Mouse (Mus musculus) forebrain, embryonic 13.5 days (tissue): ENCODE measurements at regions not wholly inside any gene's neighbourhood (a gene's known extent, or its start where the extent isn't known, plus 50 kb on each side); places are given as distances from the start of the nearest gene placed in this dataset.

ENCODE experiments used
- ATAC-seq: fragments of 200-750 bp; cut with Nextera tagmentation; 2 replicates; pipeline ENCODE4 v1.8.0; 2017
- H3K27ac ChIP-seq: fragments of 300-500 bp; sonication (generic); 2 replicates; pipeline ENCODE4 v1.5.1; 2015; ENCODE audit warnings: inconsistent platforms, mild to moderate bottlenecking, moderate library complexity
- H3K27me3 ChIP-seq: fragments of 300-500 bp; sonication (generic); 2 replicates; pipeline ENCODE4 v1.6.1; 2015; ENCODE audit warnings: mild to moderate bottlenecking, inconsistent platforms
- H3K36me3 ChIP-seq: fragments of 300-500 bp; sonication (generic); 2 replicates; pipeline ENCODE4 v1.6.1; 2015; ENCODE audit warnings: mild to moderate bottlenecking, inconsistent platforms; ENCODE audit not compliant: poor library complexity, severe bottlenecking
- H3K4me1 ChIP-seq: fragments of 300-500 bp; sonication (generic); 2 replicates; pipeline ENCODE4 v1.6.1; 2015; ENCODE audit warnings: inconsistent platforms
- H3K4me2 ChIP-seq: fragments of 300-500 bp; sonication (generic); 2 replicates; pipeline ENCODE4 v1.6.1; 2015; ENCODE audit warnings: inconsistent platforms, mild to moderate bottlenecking, moderate library complexity
- H3K4me3 ChIP-seq: fragments of 300-500 bp; sonication (generic); 2 replicates; pipeline ENCODE4 v1.5.1; 2015; ENCODE audit warnings: mild to moderate bottlenecking, inconsistent platforms
- H3K9ac ChIP-seq: fragments of 300-500 bp; sonication (generic); 2 replicates; pipeline ENCODE4 v1.6.1; 2015; ENCODE audit warnings: mild to moderate bottlenecking, inconsistent platforms
- H3K9me3 ChIP-seq: fragments of 300-500 bp; sonication (generic); replicated peaks from 2 replicates; pipeline ENCODE4 v1.6.1; 2016; ENCODE audit warnings: inconsistent platforms
- WGBS: fragments of 180-500 bp; shearing (Covaris S2); methylation state at CpG from one replicate; pipeline ENCODE4 v1.1.7; 2015; 5-methylcytosine and 5-hydroxymethylcytosine counted together

- H3K27me3 ChIP-seq: peaks cover 15% of the 10 kb centered on the region; the same call in 1 of the 2 replicates
- H3K4me1 ChIP-seq: peaks cover 24% of the 10 kb centered on the region
- H3K9ac ChIP-seq: no peak overlapping the region
- no peak overlapping the region for H3K27ac ChIP-seq
- ATAC-seq: no peak
- 69% methylated on average over 1 of the region's 1 CpGs for WGBS
- H3K4me2 ChIP-seq: no peak overlapping the region
- H3K36me3 ChIP-seq: no peaks in the 10 kb centered on the region
- H3K9me3 ChIP-seq: no peaks in the 10 kb centered on the region
- H3K4me3 ChIP-seq: no peak overlapping the region
Observed at GRCm38 (mm10) chr2:74073396-74073795, 162.3 kb upstream of the Atp5g3 start.

GRCm38 (mm10) chr2:74066652-74067051 lies 155.5 kb upstream of the Atp5g3 start:
- H3K27ac ChIP-seq: no peak overlapping the region
- H3K4me3 ChIP-seq: no peak overlapping the region

GRCm38 (mm10) chr2:74064369-74064768 lies 153.2 kb upstream of the Atp5g3 start:
- H3K4me1 ChIP-seq: peaks cover 30% of the 10 kb centered on the region
- no peak overlapping the region for H3K9ac ChIP-seq
- peak; percentile 36; the same call in 1 of the 2 replicates for ATAC-seq
- no peaks in the 10 kb centered on the region for H3K36me3 ChIP-seq
- 42% methylated on average over 9 of the region's 9 CpGs for WGBS
- H3K4me3 ChIP-seq: no peak overlapping the region
- H3K4me2 ChIP-seq: peak overlapping the region; percentile 50
- no peaks in the 10 kb centered on the region for H3K9me3 ChIP-seq
- H3K27ac ChIP-seq: peak overlapping the region; percentile 59; the same call in 1 of the 2 replicates
- peaks cover 30% of the 10 kb centered on the region for H3K27me3 ChIP-seq

More at GRCm38 (mm10) chr2:74066652-74067051, 155.5 kb upstream of the Atp5g3 start:
- Histone ChIP-seq H3K27me3 (peaks cover 35% of the 10 kb centered on the region), H3K36me3 (no peaks in the 10 kb centered on the region), H3K9me3 (no peaks in the 10 kb centered on the region), H3K4me1 (peaks cover 30% of the 10 kb centered on the region), H3K9ac (no peak overlapping the region), H3K4me2 (peak overlapping the region; percentile 3; the same call in 1 of the 2 replicates)
- ATAC-seq: peak; percentile 71
- 6% methylated on average over 11 of the region's 11 CpGs for WGBS

- H3K27ac ChIP-seq: peak overlapping the region; percentile 59
- 24% methylated on average over 15 of the region's 15 CpGs for WGBS
- peaks cover 30% of the 10 kb centered on the region for H3K4me1 ChIP-seq
- H3K36me3 ChIP-seq: no peaks in the 10 kb centered on the region
- no peaks in the 10 kb centered on the region for H3K9me3 ChIP-seq
- H3K4me3 ChIP-seq: peak overlapping the region; percentile 17
- H3K4me2 ChIP-seq: peak overlapping the region; percentile 50
- peaks cover 30% of the 10 kb centered on the region for H3K27me3 ChIP-seq
- ATAC-seq: peak; percentile 92
- peak overlapping the region; percentile 22; the same call in 1 of the 2 replicates for H3K9ac ChIP-seq
Observed at GRCm38 (mm10) chr2:74063777-74064176, 152.7 kb upstream of the Atp5g3 start.

GRCm38 (mm10) chr2:74063302-74063701 lies 152.2 kb upstream of the Atp5g3 start:
- no peaks in the 10 kb centered on the region for H3K9me3 ChIP-seq
- 48% methylated on average over 4 of the region's 4 CpGs for WGBS
- ATAC-seq: no peak
- peaks cover 30% of the 10 kb centered on the region for H3K4me1 ChIP-seq
- H3K4me2 ChIP-seq: peak overlapping the region; percentile 50
- H3K9ac ChIP-seq: no peak overlapping the region
- H3K27me3 ChIP-seq: peaks cover 27% of the 10 kb centered on the region
- H3K27ac ChIP-seq: peak overlapping the region; percentile 59
- H3K36me3 ChIP-seq: no peaks in the 10 kb centered on the region
- H3K4me3 ChIP-seq: no peak overlapping the region

- no peak for ATAC-seq
- Histone ChIP-seq H3K4me2 (no peak overlapping the region), H3K9ac (no peak overlapping the region), H3K4me3 (no peak overlapping the region), H3K27ac (no peak overlapping the region), H3K27me3 (no peaks in the 10 kb centered on the region), H3K4me1 (no peaks in the 10 kb centered on the region), H3K9me3 (no peaks in the 10 kb centered on the region), H3K36me3 (no peaks in the 10 kb centered on the region)
- 81% methylated on average over 6 of the region's 6 CpGs for WGBS
Observed at GRCm38 (mm10) chr2:74042430-74042829, 131.3 kb upstream of the Atp5g3 start.

GRCm38 (mm10) chr2:74039580-74039979 lies 128.5 kb upstream of the Atp5g3 start:
- ATAC-seq: no peak
- WGBS: 50% methylated on average over 6 of the region's 6 CpGs
- H3K4me2 ChIP-seq: no peak overlapping the region
- H3K9me3 ChIP-seq: no peaks in the 10 kb centered on the region
- H3K4me1 ChIP-seq: no peaks in the 10 kb centered on the region
- no peak overlapping the region for H3K27ac ChIP-seq
- no peak overlapping the region for H3K4me3 ChIP-seq
- H3K9ac ChIP-seq: no peak overlapping the region
- no peaks in the 10 kb centered on the region for H3K27me3 ChIP-seq
- no peaks in the 10 kb centered on the region for H3K36me3 ChIP-seq

GRCm38 (mm10) chr2:74036043-74036442 lies 124.9 kb upstream of the Atp5g3 start:
- no peak for ATAC-seq

GRCm38 (mm10) chr2:74032177-74033021 lies 121.3 kb upstream of the Atp5g3 start:
- Histone ChIP-seq H3K4me3 (no peak overlapping the region), H3K27me3 (no peaks in the 10 kb centered on the region), H3K4me2 (no peak overlapping the region), H3K27ac (no peak overlapping the region), H3K4me1 (peaks cover 9% of the 10 kb centered on the region), H3K9ac (no peak overlapping the region), H3K9me3 (no peaks in the 10 kb centered on the region), H3K36me3 (no peaks in the 10 kb centered on the region)
- WGBS: 75% methylated on average over 11 of the region's 11 CpGs
- no peak for ATAC-seq

More at GRCm38 (mm10) chr2:74036043-74036442, 124.9 kb upstream of the Atp5g3 start:
- Histone ChIP-seq H3K4me3 (no peak overlapping the region), H3K36me3 (no peaks in the 10 kb centered on the region), H3K9ac (no peak overlapping the region), H3K4me2 (no peak overlapping the region), H3K9me3 (no peaks in the 10 kb centered on the region), H3K27me3 (no peaks in the 10 kb centered on the region), H3K27ac (no peak overlapping the region), H3K4me1 (no peaks in the 10 kb centered on the region)
- WGBS: 92% methylated on average over 9 of the region's 9 CpGs

GRCm38 (mm10) chr2:74029938-74030337 lies 118.8 kb upstream of the Atp5g3 start:
- peaks cover 10% of the 10 kb centered on the region for H3K4me1 ChIP-seq
- H3K4me2 ChIP-seq: no peak overlapping the region
- WGBS: 91% methylated on average over 9 of the region's 9 CpGs
- H3K36me3 ChIP-seq: no peaks in the 10 kb centered on the region
- no peak for ATAC-seq
- peaks cover 2% of the 10 kb centered on the region for H3K27me3 ChIP-seq
- no peak overlapping the region for H3K4me3 ChIP-seq
- no peaks in the 10 kb centered on the region for H3K9me3 ChIP-seq
- H3K27ac ChIP-seq: no peak overlapping the region
- H3K9ac ChIP-seq: no peak overlapping the region

GRCm38 (mm10) chr2:74027404-74028104 lies 116.4 kb upstream of the Atp5g3 start:
- Histone ChIP-seq H3K9me3 (no peaks in the 10 kb centered on the region), H3K27ac (no peak overlapping the region), H3K4me1 (peaks cover 10% of the 10 kb centered on the region), H3K9ac (0 out of 2 replicates have a peak overlapping the region, but pooled peaks have one; percentile 8), H3K36me3 (no peaks in the 10 kb centered on the region), H3K27me3 (peaks cover 4% of the 10 kb centered on the region), H3K4me2 (no peak overlapping the region), H3K4me3 (no peak overlapping the region)
- ATAC-seq: peak; percentile 50; the same call in 1 of the 2 replicates
- 40% methylated on average over 11 of the region's 11 CpGs for WGBS

GRCm38 (mm10) chr2:74015146-74015545 lies 104.0 kb upstream of the Atp5g3 start:
- Histone ChIP-seq H3K27ac (no peak overlapping the region), H3K9me3 (no peaks in the 10 kb centered on the region), H3K4me2 (no peak overlapping the region), H3K27me3 (no peaks in the 10 kb centered on the region), H3K4me3 (no peak overlapping the region), H3K4me1 (no peaks in the 10 kb centered on the region), H3K36me3 (no peaks in the 10 kb centered on the region), H3K9ac (no peak overlapping the region)
- no peak for ATAC-seq
- WGBS: 71% methylated on average over 7 of the region's 7 CpGs
